Mouse (Mus musculus) embryonic facial prominence, embryonic 10.5 days (tissue): ENCODE measurements around the gene Acyp1. TPM values are rescaled to one million over a fixed set of nuclear protein-coding genes. Genes with fewer than 3 reads are reported as not detected.

Experiments used
- DNase-seq: peaks from one replicate; pipeline ENCODE4 v3.0.0-alpha.2; 2017; ENCODE audit warnings: low spot score
- H3K27ac ChIP-seq: fragments of 300-500 bp; sonication (generic); replicated peaks from 2 replicates; pipeline ENCODE4 v1.5.1; 2016; ENCODE audit warnings: mild to moderate bottlenecking
- H3K27me3 ChIP-seq: fragments of 300-500 bp; sonication (generic); replicated peaks from 2 replicates; pipeline ENCODE4 v1.6.1; 2016; ENCODE audit warnings: low read depth, mild to moderate bottlenecking; ENCODE audit not compliant: poor library complexity, severe bottlenecking
- H3K36me3 ChIP-seq: fragments of 300-500 bp; sonication (generic); replicated peaks from 2 replicates; pipeline ENCODE4 v1.6.1; 2016; ENCODE audit warnings: mild to moderate bottlenecking, moderate library complexity
- H3K4me1 ChIP-seq: fragments of 300-500 bp; sonication (generic); 2 replicates; pipeline ENCODE4 v1.6.1; 2016
- H3K4me3 ChIP-seq: fragments of 300-500 bp; sonication (generic); 2 replicates; pipeline ENCODE4 v1.5.1; 2016; ENCODE audit warnings: mild to moderate bottlenecking, moderate library complexity
- H3K9me3 ChIP-seq: fragments of 300-500 bp; sonication (generic); 2 replicates; pipeline ENCODE4 v1.6.1; 2016; ENCODE audit warnings: mild to moderate bottlenecking
- WGBS: fragments of 180-500 bp; shearing (Covaris S2); methylation state at CpG from one replicate; pipeline ENCODE4 v1.1.7; 2016; 5-methylcytosine and 5-hydroxymethylcytosine counted together
- polyA plus RNA-seq: library from polyadenylated mRNA; unstranded; fragments of >200 nt; fragmentation: Nextera tagmentation; extraction: Ambion mirVana; gene quantifications from 2 replicates; pipeline ENCODE4 v1.2.1, GENCODE M21; 2016

Gene Acyp1
- polyA plus RNA-seq, 1 experiment from 2014 or later: 50.6 TPM

- peaks cover 13% of the 10 kb centered on the region for H3K36me3 ChIP-seq
- H3K4me3 ChIP-seq: peak overlapping the region; percentile 84
- no peaks in the 10 kb centered on the region for H3K27me3 ChIP-seq
- peaks cover 9% of the 10 kb centered on the region for H3K4me1 ChIP-seq
- WGBS: 7% methylated on average over 10 of the region's 10 CpGs
- peak overlapping the region; percentile 91 for H3K27ac ChIP-seq
- H3K9me3 ChIP-seq: no peaks in the 10 kb centered on the region
- no peak for DNase-seq
Measured at GRCm38 (mm10) chr12:85279396-85280080, 8.7 kb downstream of the Acyp1 start.

GRCm38 (mm10) chr12:85278919-85279318 lies 9.3 kb downstream of the Acyp1 start:
- H3K27me3 ChIP-seq: no peaks in the 10 kb centered on the region
- peaks cover 19% of the 10 kb centered on the region for H3K36me3 ChIP-seq
- H3K9me3 ChIP-seq: no peaks in the 10 kb centered on the region
- H3K4me1 ChIP-seq: peaks cover 9% of the 10 kb centered on the region
- no peak overlapping the region for H3K4me3 ChIP-seq
- no peak overlapping the region for H3K27ac ChIP-seq
- DNase-seq: no peak
- WGBS: 94% methylated on average over 10 of the region's 10 CpGs

- no peak for DNase-seq
- no peak overlapping the region for H3K27ac ChIP-seq
- peaks cover 19% of the 10 kb centered on the region for H3K36me3 ChIP-seq
- H3K4me1 ChIP-seq: peaks cover 21% of the 10 kb centered on the region
- no peaks in the 10 kb centered on the region for H3K27me3 ChIP-seq
- no peak overlapping the region for H3K4me3 ChIP-seq
- no peaks in the 10 kb centered on the region for H3K9me3 ChIP-seq
- WGBS: 80% methylated on average over 5 of the region's 5 CpGs
Measured at GRCm38 (mm10) chr12:85276273-85276672, 12.0 kb downstream of the Acyp1 start.

GRCm38 (mm10) chr12:85273508-85273907 lies 14.7 kb downstream of the Acyp1 start:
- H3K4me3 ChIP-seq: no peak overlapping the region
- no peaks in the 10 kb centered on the region for H3K9me3 ChIP-seq
- H3K4me1 ChIP-seq: peaks cover 24% of the 10 kb centered on the region
- DNase-seq: peak; percentile 68
- H3K36me3 ChIP-seq: peaks cover 25% of the 10 kb centered on the region
- WGBS: 57% methylated on average over 10 of the region's 10 CpGs
- H3K27me3 ChIP-seq: no peaks in the 10 kb centered on the region
- H3K27ac ChIP-seq: peak overlapping the region; percentile 52

- Histone ChIP-seq H3K27ac (no peak overlapping the region), H3K27me3 (no peaks in the 10 kb centered on the region), H3K4me1 (peaks cover 24% of the 10 kb centered on the region), H3K4me3 (no peak overlapping the region), H3K36me3 (peaks cover 36% of the 10 kb centered on the region), H3K9me3 (no peaks in the 10 kb centered on the region)
- no peak for DNase-seq
- WGBS: 80% methylated on average over 4 of the region's 4 CpGs
Measured at GRCm38 (mm10) chr12:85271843-85272206, 16.4 kb downstream of the Acyp1 start.

- Histone ChIP-seq H3K27ac (peak overlapping the region; percentile 91; the same call in 1 of the 2 replicates), H3K4me3 (peak overlapping the region; percentile 65), H3K4me1 (peaks cover 24% of the 10 kb centered on the region), H3K36me3 (peaks cover 39% of the 10 kb centered on the region), H3K27me3 (no peaks in the 10 kb centered on the region), H3K9me3 (no peaks in the 10 kb centered on the region)
- DNase-seq: no peak
- WGBS: 77% methylated on average over 7 of the region's 7 CpGs
Measured at GRCm38 (mm10) chr12:85271132-85271842, 17.0 kb downstream of the Acyp1 start.

- peak; percentile 90 for DNase-seq
- Histone ChIP-seq H3K4me3 (peak within 1 kb of the TSS; percentile 65), H3K4me1 (peaks cover 31% of the 10 kb centered on the region), H3K9me3 (no peaks in the 10 kb centered on the region), H3K27me3 (no peaks in the 10 kb centered on the region), H3K27ac (peak within 1 kb of the TSS; percentile 91), H3K36me3 (peaks cover 33% of the 10 kb centered on the region)
- WGBS: 4% methylated on average over 35 of the region's 35 CpGs
Measured at GRCm38 (mm10) chr12:85270319-85270718, 17.9 kb downstream of the Acyp1 start, which contains the start of gene Mlh3. Mlh3 (minus strand) TSS chr12:85270599.

DNA sequence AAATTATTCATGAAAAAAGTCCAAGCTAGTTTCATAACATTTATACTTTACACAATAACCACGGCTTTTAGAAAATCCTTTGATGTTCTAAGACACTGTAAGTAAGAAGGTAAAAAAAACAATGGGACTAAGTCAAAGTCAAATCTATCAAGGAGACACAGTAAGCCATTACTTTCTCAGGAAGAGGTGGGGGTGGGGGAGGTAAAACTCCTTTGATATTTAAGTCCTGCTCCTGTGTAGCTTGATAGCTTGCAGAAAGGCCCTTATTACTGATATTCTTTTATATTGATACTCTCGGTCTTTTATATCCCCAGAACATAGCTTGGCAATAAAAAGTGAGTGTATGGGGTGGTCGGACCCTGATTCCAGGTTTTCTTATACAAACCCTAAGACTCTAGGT lies 18.4 kb downstream of the Acyp1 start:
- H3K4me1 ChIP-seq: peaks cover 36% of the 10 kb centered on the region
- H3K27ac ChIP-seq: peak overlapping the region; percentile 91
- no peak for DNase-seq
- peaks cover 28% of the 10 kb centered on the region for H3K36me3 ChIP-seq
- H3K4me3 ChIP-seq: peak overlapping the region; percentile 65
- no peaks in the 10 kb centered on the region for H3K27me3 ChIP-seq
- WGBS: 64% methylated on average over 3 of the region's 3 CpGs
- no peaks in the 10 kb centered on the region for H3K9me3 ChIP-seq

DNA sequence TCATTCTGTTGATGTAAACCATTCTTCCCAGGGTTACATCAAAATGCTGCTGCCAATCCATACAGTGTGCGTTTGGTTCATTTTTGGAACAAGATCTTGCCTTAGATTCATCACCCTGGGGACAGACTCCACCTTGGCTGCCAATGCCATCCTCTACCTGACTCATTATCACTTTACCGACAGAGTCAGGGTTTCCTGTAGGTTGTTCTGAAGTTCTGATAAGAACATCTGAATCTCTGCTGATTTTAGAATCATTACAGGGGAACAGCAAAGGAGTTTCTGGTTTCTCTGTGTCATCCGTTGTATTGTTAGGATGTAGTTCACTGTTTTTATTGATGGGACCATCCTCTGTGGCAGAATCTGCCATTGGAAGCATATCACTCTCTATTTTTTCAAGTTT lies 22.0 kb downstream of the Acyp1 start:
- H3K27me3 ChIP-seq: no peaks in the 10 kb centered on the region
- 91% methylated on average over 3 of the region's 3 CpGs for WGBS
- no peak for DNase-seq
- peaks cover 40% of the 10 kb centered on the region for H3K4me1 ChIP-seq
- H3K9me3 ChIP-seq: no peaks in the 10 kb centered on the region
- no peak overlapping the region for H3K4me3 ChIP-seq
- peaks cover 19% of the 10 kb centered on the region for H3K36me3 ChIP-seq
- H3K27ac ChIP-seq: no peak overlapping the region

- Histone ChIP-seq H3K36me3 (peaks cover 19% of the 10 kb centered on the region), H3K27me3 (no peaks in the 10 kb centered on the region), H3K9me3 (no peaks in the 10 kb centered on the region), H3K4me1 (peaks cover 32% of the 10 kb centered on the region), H3K27ac (peak overlapping the region; percentile 51), H3K4me3 (no peak overlapping the region)
- DNase-seq: peak; percentile 57
- 33% methylated on average over 7 of the region's 7 CpGs for whole genome bisulfite sequencing
Measured at GRCm38 (mm10) chr12:85264940-85265339, 23.3 kb downstream of the Acyp1 start.

DNA sequence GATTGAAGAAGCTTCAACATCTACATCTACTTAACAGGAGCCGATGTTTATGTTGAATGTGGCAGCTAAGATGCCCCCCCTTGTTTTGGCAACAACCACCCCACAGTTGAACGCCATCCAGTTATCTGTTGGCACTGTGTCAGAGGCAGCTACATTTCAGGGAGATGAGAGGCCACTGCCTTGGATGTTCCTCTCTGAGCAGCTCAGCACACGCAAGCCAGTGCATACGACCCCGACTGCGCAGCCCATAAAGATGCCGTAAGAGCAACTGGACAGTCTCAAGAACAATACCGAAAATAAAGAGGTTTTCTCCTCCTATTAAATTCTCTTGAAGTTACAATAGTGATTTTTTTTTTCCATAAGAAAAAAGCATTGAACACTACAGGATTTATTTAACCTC lies 23.7 kb downstream of the Acyp1 start:
- Histone ChIP-seq H3K27ac (peak overlapping the region; percentile 68), H3K4me3 (no peak overlapping the region), H3K9me3 (no peaks in the 10 kb centered on the region), H3K27me3 (no peaks in the 10 kb centered on the region), H3K4me1 (peaks cover 29% of the 10 kb centered on the region), H3K36me3 (peaks cover 19% of the 10 kb centered on the region)
- WGBS: 82% methylated on average over 8 of the region's 8 CpGs
- DNase-seq: no peak

GRCm38 (mm10) chr12:85263190-85263589 lies 25.0 kb downstream of the Acyp1 start:
- 81% methylated on average over 5 of the region's 5 CpGs for WGBS
- H3K4me3 ChIP-seq: no peak overlapping the region
- peaks cover 29% of the 10 kb centered on the region for H3K4me1 ChIP-seq
- H3K36me3 ChIP-seq: peaks cover 19% of the 10 kb centered on the region; the same call in 1 of the 2 replicates
- no peaks in the 10 kb centered on the region for H3K9me3 ChIP-seq
- H3K27ac ChIP-seq: peak overlapping the region; percentile 66
- DNase-seq: no peak
- H3K27me3 ChIP-seq: no peaks in the 10 kb centered on the region

- 41% methylated on average over 10 of the region's 10 CpGs for WGBS
- H3K27me3 ChIP-seq: no peaks in the 10 kb centered on the region
- H3K9me3 ChIP-seq: no peaks in the 10 kb centered on the region
- H3K4me1 ChIP-seq: peaks cover 35% of the 10 kb centered on the region
- no peak overlapping the region for H3K4me3 ChIP-seq
- peaks cover 17% of the 10 kb centered on the region; the same call in 1 of the 2 replicates for H3K36me3 ChIP-seq
- DNase-seq: peak; percentile 71
- peak overlapping the region; percentile 66 for H3K27ac ChIP-seq
Measured at GRCm38 (mm10) chr12:85262489-85262888, 25.7 kb downstream of the Acyp1 start.
